Mouse (Mus musculus): ENCODE measurements around the gene Sox12. TPM values are rescaled to one million over a fixed set of nuclear protein-coding genes. Genes with fewer than 3 reads are reported as not detected.
"Not testable (repeated sequence)": the region's sequence is repeated elsewhere in the genome, so short reads cannot be mapped to it uniquely, and the experiment has no call there.

The Sox12 gene
- polyA plus RNA-seq (2012; rRNA removed) = 17.0 and 18.6 TPM in 2 replicates

GRCm38 (mm10) chr2:152397680-152398435 is at the start of gene Sox12:
Sox12 (minus strand) TSS chr2:152398063.
- H3K4me1 ChIP-seq (ENCODE audit: control insufficient read depth, insufficient read depth, low read length) = 0 out of 2 replicates have a peak, but pooled peaks cover 1% of the 10 kb centered on the region
- no peak for TF ChIP-seq CTCF (IDR thresholded peaks at IDR 0.05; ENCODE audit: extremely low read depth, insufficient read depth, low read length)
- no peak for TF ChIP-seq POLR2A (IDR thresholded peaks at IDR 0.05; ENCODE audit: extremely low read depth, insufficient read depth, low read length)
- peak within 1 kb of the TSS; percentile 86 for H3K4me3 ChIP-seq (ENCODE audit: insufficient read depth, low read length)
- peak within 1 kb of the TSS; percentile 94 for H3K27ac ChIP-seq (ENCODE audit: insufficient read depth, low read length)

- no peak overlapping the region for H3K4me3 ChIP-seq (ENCODE audit: insufficient read depth, low read length)
- TF ChIP-seq POLR2A (IDR thresholded peaks at IDR 0.05; ENCODE audit: extremely low read depth, insufficient read depth, low read length) (no peak), CTCF (IDR thresholded peaks at IDR 0.05; ENCODE audit: extremely low read depth, insufficient read depth, low read length) (no peak)
Observed at GRCm38 (mm10) chr2:152447461-152447860, 49.6 kb upstream of the Sox12 start.

GRCm38 (mm10) chr2:152446642-152447041 is 48.8 kb upstream of the Sox12 start:
- Histone ChIP-seq H3K27ac (ENCODE audit: insufficient read depth, low read length) (no peak overlapping the region), H3K4me3 (ENCODE audit: insufficient read depth, low read length) (no peak overlapping the region), H3K4me1 (ENCODE audit: control insufficient read depth, insufficient read depth, low read length) (no peaks in the 10 kb centered on the region)
- TF ChIP-seq CTCF (IDR thresholded peaks at IDR 0.05; ENCODE audit: extremely low read depth, insufficient read depth, low read length) (no peak), POLR2A (IDR thresholded peaks at IDR 0.05; ENCODE audit: extremely low read depth, insufficient read depth, low read length) (no peak)

More at GRCm38 (mm10) chr2:152447461-152447860, 49.6 kb upstream of the Sox12 start:
- H3K27ac ChIP-seq (ENCODE audit: insufficient read depth, low read length) = no peak overlapping the region
- no peaks in the 10 kb centered on the region for H3K4me1 ChIP-seq (ENCODE audit: control insufficient read depth, insufficient read depth, low read length)

- no peak overlapping the region for H3K4me3 ChIP-seq (ENCODE audit: insufficient read depth, low read length)
- H3K27ac ChIP-seq (ENCODE audit: insufficient read depth, low read length) = no peak overlapping the region
- H3K4me1 ChIP-seq (ENCODE audit: control insufficient read depth, insufficient read depth, low read length) = no peaks in the 10 kb centered on the region
- TF ChIP-seq POLR2A (IDR thresholded peaks at IDR 0.05; ENCODE audit: extremely low read depth, insufficient read depth, low read length) (no peak), CTCF (IDR thresholded peaks at IDR 0.05; ENCODE audit: extremely low read depth, insufficient read depth, low read length) (no peak)
Observed at GRCm38 (mm10) chr2:152443281-152443680, 45.4 kb upstream of the Sox12 start.

GRCm38 (mm10) chr2:152442322-152442721 is 44.5 kb upstream of the Sox12 start:
- TF ChIP-seq CTCF (IDR thresholded peaks at IDR 0.05; ENCODE audit: extremely low read depth, insufficient read depth, low read length) (no peak), POLR2A (IDR thresholded peaks at IDR 0.05; ENCODE audit: extremely low read depth, insufficient read depth, low read length) (no peak)
- Histone ChIP-seq H3K27ac (ENCODE audit: insufficient read depth, low read length) (no peak overlapping the region), H3K4me1 (ENCODE audit: control insufficient read depth, insufficient read depth, low read length) (no peaks in the 10 kb centered on the region), H3K4me3 (ENCODE audit: insufficient read depth, low read length) (no peak overlapping the region)

- Histone ChIP-seq H3K27ac (ENCODE audit: insufficient read depth, low read length) (no peak overlapping the region), H3K4me1 (ENCODE audit: control insufficient read depth, insufficient read depth, low read length) (no peaks in the 10 kb centered on the region), H3K4me3 (ENCODE audit: insufficient read depth, low read length) (no peak overlapping the region)
- TF ChIP-seq CTCF (IDR thresholded peaks at IDR 0.05; ENCODE audit: extremely low read depth, insufficient read depth, low read length) (no peak), POLR2A (IDR thresholded peaks at IDR 0.05; ENCODE audit: extremely low read depth, insufficient read depth, low read length) (no peak)
Observed at GRCm38 (mm10) chr2:152439833-152440232, 42.0 kb upstream of the Sox12 start.

GRCm38 (mm10) chr2:152438963-152439362 is 41.1 kb upstream of the Sox12 start:
- Histone ChIP-seq H3K4me1 (ENCODE audit: control insufficient read depth, insufficient read depth, low read length) (no peaks in the 10 kb centered on the region), H3K4me3 (ENCODE audit: insufficient read depth, low read length) (no peak overlapping the region), H3K27ac (ENCODE audit: insufficient read depth, low read length) (no peak overlapping the region)
- TF ChIP-seq CTCF (IDR thresholded peaks at IDR 0.05; ENCODE audit: extremely low read depth, insufficient read depth, low read length) (no peak), POLR2A (IDR thresholded peaks at IDR 0.05; ENCODE audit: extremely low read depth, insufficient read depth, low read length) (no peak)

- TF ChIP-seq CTCF (IDR thresholded peaks at IDR 0.05; ENCODE audit: extremely low read depth, insufficient read depth, low read length) (peak; percentile 69), POLR2A (IDR thresholded peaks at IDR 0.05; ENCODE audit: extremely low read depth, insufficient read depth, low read length) (no peak)
- peak overlapping the region; percentile 28 for H3K4me3 ChIP-seq (ENCODE audit: insufficient read depth, low read length)
- H3K4me1 ChIP-seq (ENCODE audit: control insufficient read depth, insufficient read depth, low read length) = no peaks in the 10 kb centered on the region
- H3K27ac ChIP-seq (ENCODE audit: insufficient read depth, low read length) = no peak overlapping the region
Observed at GRCm38 (mm10) chr2:152436983-152437860, 39.4 kb upstream of the Sox12 start.

- H3K4me1 ChIP-seq (ENCODE audit: control insufficient read depth, insufficient read depth, low read length) = no peaks in the 10 kb centered on the region
- H3K27ac ChIP-seq (ENCODE audit: insufficient read depth, low read length) = no peak overlapping the region
- no peak overlapping the region for H3K4me3 ChIP-seq (ENCODE audit: insufficient read depth, low read length)
- TF ChIP-seq CTCF (IDR thresholded peaks at IDR 0.05; ENCODE audit: extremely low read depth, insufficient read depth, low read length) (no peak), POLR2A (IDR thresholded peaks at IDR 0.05; ENCODE audit: extremely low read depth, insufficient read depth, low read length) (no peak)
Observed at GRCm38 (mm10) chr2:152436405-152436901, 38.6 kb upstream of the Sox12 start.

GRCm38 (mm10) chr2:152428481-152428880 is 30.6 kb upstream of the Sox12 start:
- not testable (repeated sequence) for H3K27ac ChIP-seq (ENCODE audit: insufficient read depth, low read length); H3K4me3 ChIP-seq (ENCODE audit: insufficient read depth, low read length); H3K4me1 ChIP-seq (ENCODE audit: control insufficient read depth, insufficient read depth, low read length)

Data from cortical plate, adult 2 months (tissue).